Mouse (Mus musculus): ENCODE data around the gene Shank2. TPM values are rescaled to one million over a fixed set of nuclear protein-coding genes. Genes with fewer than 3 reads are reported as not detected.

Gene Shank2
- total and polyA plus RNA-seq, 3 experiments: 0.31 to 0.55 (median 0.41) TPM

- Histone ChIP-seq H3K36me3 (ENCODE audit: control insufficient read depth, insufficient read depth, low read length) (no peaks in the 10 kb centered on the region), H3K4me3 (no peak overlapping the region), H3K9ac (ENCODE audit: low read depth, low read length) (no peak overlapping the region), H3K27me3 (ENCODE audit: control insufficient read depth, insufficient read depth, low read length) (no peaks in the 10 kb centered on the region), H3K4me1 (ENCODE audit: control insufficient read depth, insufficient read depth, low read length) (no peaks in the 10 kb centered on the region), H3K79me2 (replicated peaks; ENCODE audit: control insufficient read depth, insufficient read depth, low read length) (no peaks in the 10 kb centered on the region), H3K27ac (no peak overlapping the region)
- DNase-seq: peak in 1 of 2 experiments; percentile 7
- TF ChIP-seq EP300 (IDR thresholded peaks at IDR 0.05; ENCODE audit: insufficient read depth, low read depth, low read length): no peak
- TF ChIP-seq CTCF (IDR thresholded peaks at IDR 0.05): peak; percentile 77
- WGBS: 46% methylated on average over 7 of the region's 7 CpGs
- intact Hi-C loops (cut with DNase I): no loop called here
These were observed 54.2 kb downstream of the Shank2 start for GRCm38 (mm10) chr7:144055702-144056531.

GRCm38 (mm10) chr7:144070162-144070949 is 68.6 kb downstream of the Shank2 start:
- H3K27ac ChIP-seq: no peak overlapping the region
- TF ChIP-seq POLR2A (IDR thresholded peaks at IDR 0.05; ENCODE audit: insufficient read depth, low read depth, low read length) (no peak), EP300 (IDR thresholded peaks at IDR 0.05; ENCODE audit: insufficient read depth, low read depth, low read length) (no peak), CTCF (IDR thresholded peaks at IDR 0.05) (no peak)
- no peaks in the 10 kb centered on the region for H3K79me2 ChIP-seq (replicated peaks; ENCODE audit: control insufficient read depth, insufficient read depth, low read length)
- H3K4me3 ChIP-seq: no peak overlapping the region
- no peaks in the 10 kb centered on the region for H3K27me3 ChIP-seq (ENCODE audit: control insufficient read depth, insufficient read depth, low read length)
- 77% methylated on average over 7 of the region's 7 CpGs for WGBS
- no peaks in the 10 kb centered on the region for H3K4me1 ChIP-seq (ENCODE audit: control insufficient read depth, insufficient read depth, low read length)
- H3K9ac ChIP-seq (ENCODE audit: low read depth, low read length): no peak overlapping the region
- no peak for DNase-seq
- no peaks in the 10 kb centered on the region for H3K36me3 ChIP-seq (ENCODE audit: control insufficient read depth, insufficient read depth, low read length)
- intact Hi-C loops (cut with DNase I): loop anchor here (10.0 kb wide), 1 partner anchor 236 kb away; no protein-coding TSS in a partner anchor

- intact Hi-C loops (cut with DNase I): loop anchor here (10.0 kb wide), 1 partner anchor 237 kb away; no protein-coding TSS in a partner anchor
- whole genome bisulfite sequencing: 37% methylated on average over 1 of the region's 1 CpGs
- no peak overlapping the region for H3K4me3 ChIP-seq
These were observed 70.5 kb downstream of the Shank2 start for GRCm38 (mm10) chr7:144072219-144072618.

GRCm38 (mm10) chr7:144072856-144073255 is 71.1 kb downstream of the Shank2 start:
- no peak for DNase-seq
- H3K36me3 ChIP-seq (ENCODE audit: control insufficient read depth, insufficient read depth, low read length): no peaks in the 10 kb centered on the region
- H3K9ac ChIP-seq (ENCODE audit: low read depth, low read length): no peak overlapping the region
- 83% methylated on average over 2 of the region's 2 CpGs for WGBS
- H3K4me1 ChIP-seq (ENCODE audit: control insufficient read depth, insufficient read depth, low read length): no peaks in the 10 kb centered on the region
- H3K27ac ChIP-seq: no peak overlapping the region
- H3K27me3 ChIP-seq (ENCODE audit: control insufficient read depth, insufficient read depth, low read length): no peaks in the 10 kb centered on the region
- no peak for TF ChIP-seq CTCF (IDR thresholded peaks at IDR 0.05)
- no peak for TF ChIP-seq EP300 (IDR thresholded peaks at IDR 0.05; ENCODE audit: insufficient read depth, low read depth, low read length)
- TF ChIP-seq POLR2A (IDR thresholded peaks at IDR 0.05; ENCODE audit: insufficient read depth, low read depth, low read length): no peak
- intact Hi-C loops (cut with DNase I): loop anchor here (10.0 kb wide), 1 partner anchor 238 kb away; no protein-coding TSS in a partner anchor
- no peaks in the 10 kb centered on the region for H3K79me2 ChIP-seq (replicated peaks; ENCODE audit: control insufficient read depth, insufficient read depth, low read length)
- no peak overlapping the region for H3K4me3 ChIP-seq

More at GRCm38 (mm10) chr7:144072219-144072618, 70.5 kb downstream of the Shank2 start:
- Histone ChIP-seq H3K36me3 (ENCODE audit: control insufficient read depth, insufficient read depth, low read length) (no peaks in the 10 kb centered on the region), H3K79me2 (replicated peaks; ENCODE audit: control insufficient read depth, insufficient read depth, low read length) (no peaks in the 10 kb centered on the region), H3K4me1 (ENCODE audit: control insufficient read depth, insufficient read depth, low read length) (no peaks in the 10 kb centered on the region), H3K9ac (ENCODE audit: low read depth, low read length) (no peak overlapping the region), H3K27ac (no peak overlapping the region), H3K27me3 (ENCODE audit: control insufficient read depth, insufficient read depth, low read length) (no peaks in the 10 kb centered on the region)
- peak; percentile 63 for TF ChIP-seq CTCF (IDR thresholded peaks at IDR 0.05)
- TF ChIP-seq POLR2A (IDR thresholded peaks at IDR 0.05; ENCODE audit: insufficient read depth, low read depth, low read length): no peak
- no peak for DNase-seq

GRCm38 (mm10) chr7:144074718-144075117 is 73.0 kb downstream of the Shank2 start:
- H3K79me2 ChIP-seq (replicated peaks; ENCODE audit: control insufficient read depth, insufficient read depth, low read length): no peaks in the 10 kb centered on the region
- H3K36me3 ChIP-seq (ENCODE audit: control insufficient read depth, insufficient read depth, low read length): no peaks in the 10 kb centered on the region
- H3K4me1 ChIP-seq (ENCODE audit: control insufficient read depth, insufficient read depth, low read length): no peaks in the 10 kb centered on the region
- no peak overlapping the region for H3K27ac ChIP-seq
- no peak overlapping the region for H3K4me3 ChIP-seq
- 19% methylated on average over 3 of the region's 3 CpGs for WGBS
- H3K9ac ChIP-seq (ENCODE audit: low read depth, low read length): no peak overlapping the region
- intact Hi-C loops (cut with DNase I): loop anchor here (10.0 kb wide), 1 partner anchor 240 kb away; no protein-coding TSS in a partner anchor
- no peaks in the 10 kb centered on the region for H3K27me3 ChIP-seq (ENCODE audit: control insufficient read depth, insufficient read depth, low read length)
- TF ChIP-seq CTCF (IDR thresholded peaks at IDR 0.05): peak; percentile 81
- TF ChIP-seq EP300 (IDR thresholded peaks at IDR 0.05; ENCODE audit: insufficient read depth, low read depth, low read length): no peak
- peak; percentile 31 to 55 for DNase-seq

Measured in heart, adult 2 months (tissue).